Mouse (Mus musculus) lung, postnatal 4 days (tissue): ENCODE results near the gene Ccdc84.

ENCODE experiments used
- DNase-seq, 2 experiments: peaks; one replicate each; pipeline ENCODE4 v3.0.0; 2021

Ccdc84 gene

DNA sequence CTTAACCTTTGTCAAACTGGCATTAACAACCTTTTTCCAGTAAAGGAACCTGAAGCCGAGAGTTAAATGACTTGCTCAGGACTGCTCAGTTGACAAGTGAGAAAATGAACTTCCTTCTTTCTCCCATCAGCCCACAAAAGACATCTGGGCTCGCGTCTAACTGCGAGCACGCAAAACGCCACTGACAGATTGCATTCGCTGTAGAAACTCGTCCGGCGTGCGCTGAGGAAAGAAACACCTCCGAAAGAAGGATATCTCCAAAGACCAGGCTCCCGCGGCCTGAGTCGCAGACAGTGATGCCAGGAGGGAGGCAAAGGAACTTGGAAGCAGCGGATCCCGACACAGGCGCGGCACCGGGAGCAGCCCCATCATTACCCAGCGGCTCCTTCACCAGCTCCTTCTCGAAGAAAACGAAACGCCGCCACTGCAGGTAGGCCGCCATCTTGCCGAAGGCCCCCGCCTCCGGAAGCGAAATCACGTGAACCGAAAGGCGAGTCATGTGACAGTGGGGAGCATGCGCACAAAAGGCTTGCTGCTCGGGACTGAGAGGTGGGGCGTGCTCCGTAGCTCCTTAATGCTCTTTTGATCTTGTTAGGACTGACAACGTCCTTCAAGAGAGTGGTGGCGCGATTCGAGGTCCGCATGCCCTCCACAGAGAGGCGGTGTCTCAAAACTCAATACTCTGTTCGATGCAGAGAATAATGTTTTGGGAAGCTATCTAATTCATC lies 57.0 kb downstream of the Ccdc84 start, which contains the start of gene Vps11:
Gene Vps11 (minus strand): TSS at position 481 of the 728 bp plus-strand sequence.
- peak; percentile 97 for DNase-seq
